Mouse (Mus musculus): ENCODE data around the gene Vmn1r183. TPM values are rescaled to one million over a fixed set of nuclear protein-coding genes. Genes with fewer than 3 reads are reported as not detected.

Gene Vmn1r183
- polyA plus RNA-seq, 1 experiment from 2014 or later = not detected

GRCm38 (mm10) chr7:24110839-24111238 lies 57.8 kb downstream of the Vmn1r183 start:
- DNase-seq (ENCODE audit: low spot score) = no peak
- 96% methylated on average over 7 of the region's 7 CpGs for WGBS
- H3K9me3 ChIP-seq (ENCODE audit: control insufficient read depth, low read length) = peaks cover 29% of the 10 kb centered on the region
- H3K36me3 ChIP-seq (ENCODE audit: control insufficient read depth, insufficient read depth, low read length) = peaks cover 25% of the 10 kb centered on the region
- H3K4me1 ChIP-seq (replicated peaks; ENCODE audit: control insufficient read depth, insufficient read depth, low read length) = no peaks in the 10 kb centered on the region
- no peak overlapping the region for H3K4me3 ChIP-seq (ENCODE audit: low read depth, low read length)
- H3K27ac ChIP-seq (ENCODE audit: low read depth, low read length) = no peak overlapping the region
- ATAC-seq (ENCODE audit: low FRiP score) = no peak
- H3K4me2 ChIP-seq (replicated peaks; ENCODE audit: low read depth, low read length) = no peak overlapping the region
- H3K9ac ChIP-seq (ENCODE audit: low read depth, low read length) = no peak overlapping the region
- no peaks in the 10 kb centered on the region for H3K27me3 ChIP-seq (ENCODE audit: control insufficient read depth, insufficient read depth, low read length)

DNA sequence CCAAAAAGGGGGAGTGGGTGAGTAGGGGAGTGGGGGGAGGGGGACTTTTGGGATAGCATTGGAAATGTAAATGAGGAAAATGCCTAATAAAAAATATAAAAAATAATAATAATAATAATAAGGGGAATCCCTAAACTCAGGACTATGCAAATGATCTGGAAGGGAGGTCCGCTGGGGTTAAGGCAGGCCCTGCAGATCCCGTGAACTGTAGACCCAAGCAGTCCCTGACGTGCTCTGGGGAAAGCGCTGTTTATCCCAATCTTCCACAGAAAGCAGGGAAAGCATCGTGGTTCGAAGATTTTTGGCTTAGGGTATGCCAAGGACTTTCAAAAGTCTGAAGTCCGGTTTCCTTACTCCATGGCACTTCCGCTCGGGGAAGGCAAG lies 58.7 kb downstream of the Vmn1r183 start:
- H3K27ac ChIP-seq (ENCODE audit: low read depth, low read length) = no peak overlapping the region
- DNase-seq (ENCODE audit: low spot score) = no peak

DNA sequence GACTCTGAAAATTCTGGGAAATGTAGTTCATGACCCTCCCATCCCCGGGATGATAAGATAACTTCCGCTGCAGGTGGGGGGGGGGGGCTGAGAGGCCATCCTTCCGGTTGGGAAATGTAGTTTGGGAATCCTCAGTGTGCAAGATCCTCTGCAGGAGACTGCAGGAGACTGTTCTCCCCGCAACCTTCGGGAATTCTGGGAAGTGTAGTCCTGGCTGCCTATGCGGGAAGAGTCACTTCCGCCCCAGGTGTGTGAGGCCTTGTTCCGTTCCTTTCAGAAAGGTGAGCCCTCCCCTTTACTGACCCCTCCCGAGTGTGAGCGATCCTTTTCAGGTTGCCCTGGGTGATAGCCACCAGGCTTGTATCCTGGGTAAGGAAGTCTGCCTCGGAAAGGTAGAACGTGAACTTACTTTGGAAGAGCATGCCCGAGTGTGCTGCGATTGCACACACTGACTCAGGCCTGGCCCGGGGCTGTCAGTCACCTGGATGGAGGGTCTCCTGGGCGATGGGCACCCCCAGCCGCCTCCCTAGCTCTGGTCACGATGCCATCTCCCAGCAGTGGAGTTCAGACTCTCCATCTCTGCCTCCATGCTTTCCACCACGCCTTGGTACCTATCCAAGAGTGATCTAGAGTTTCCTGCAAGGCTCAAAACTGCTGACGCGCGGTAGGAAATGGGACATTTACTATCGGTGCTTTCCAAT lies 59.3 kb downstream of the Vmn1r183 start, which contains the start of gene Zfp112:
Gene Zfp112, plus strand, starts transcription at position 159 of the 701 bp plus-strand sequence.
- Histone ChIP-seq H3K36me3 (ENCODE audit: control insufficient read depth, insufficient read depth, low read length) (peaks cover 11% of the 10 kb centered on the region), H3K27ac (ENCODE audit: low read depth, low read length) (peak within 1 kb of the TSS; percentile 27; the same call in 1 of the 2 replicates), H3K4me1 (replicated peaks; ENCODE audit: control insufficient read depth, insufficient read depth, low read length) (no peaks in the 10 kb centered on the region), H3K4me3 (ENCODE audit: low read depth, low read length) (peak within 1 kb of the TSS; percentile 58), H3K9ac (ENCODE audit: low read depth, low read length) (peak within 1 kb of the TSS; percentile 83), H3K4me2 (replicated peaks; ENCODE audit: low read depth, low read length) (peak within 1 kb of the TSS; percentile 69), H3K9me3 (ENCODE audit: control insufficient read depth, low read length) (peaks cover 15% of the 10 kb centered on the region), H3K27me3 (ENCODE audit: control insufficient read depth, insufficient read depth, low read length) (no peaks in the 10 kb centered on the region)
- ATAC-seq (ENCODE audit: low FRiP score) (peak; percentile 97), DNase-seq (ENCODE audit: low spot score) (peak; percentile 88)
- 4% methylated on average over 23 of the region's 23 CpGs for WGBS

More for the DNA sequence above, 58.7 kb downstream of the Vmn1r183 start:
- H3K4me1 ChIP-seq (replicated peaks; ENCODE audit: control insufficient read depth, insufficient read depth, low read length) = no peaks in the 10 kb centered on the region
- peaks cover 16% of the 10 kb centered on the region for H3K36me3 ChIP-seq (ENCODE audit: control insufficient read depth, insufficient read depth, low read length)
- peak overlapping the region; percentile 58 for H3K4me3 ChIP-seq (ENCODE audit: low read depth, low read length)
- H3K4me2 ChIP-seq (replicated peaks; ENCODE audit: low read depth, low read length) = peak overlapping the region; percentile 69
- WGBS = 2% methylated on average over 9 of the region's 9 CpGs
- H3K9me3 ChIP-seq (ENCODE audit: control insufficient read depth, low read length) = peaks cover 20% of the 10 kb centered on the region
- H3K27me3 ChIP-seq (ENCODE audit: control insufficient read depth, insufficient read depth, low read length) = no peaks in the 10 kb centered on the region
- ATAC-seq (ENCODE audit: low FRiP score) = peak; percentile 85
- H3K9ac ChIP-seq (ENCODE audit: low read depth, low read length) = no peak overlapping the region; the same call in 1 of the 2 replicates

- Histone ChIP-seq H3K4me3 (ENCODE audit: low read depth, low read length) (peak overlapping the region; percentile 58), H3K36me3 (ENCODE audit: control insufficient read depth, insufficient read depth, low read length) (peaks cover 6% of the 10 kb centered on the region; the same call in 1 of the 2 replicates), H3K4me2 (replicated peaks; ENCODE audit: low read depth, low read length) (peak overlapping the region; percentile 69), H3K9ac (ENCODE audit: low read depth, low read length) (peak overlapping the region; percentile 83), H3K27ac (ENCODE audit: low read depth, low read length) (no peak overlapping the region), H3K27me3 (ENCODE audit: control insufficient read depth, insufficient read depth, low read length) (no peaks in the 10 kb centered on the region), H3K4me1 (replicated peaks; ENCODE audit: control insufficient read depth, insufficient read depth, low read length) (no peaks in the 10 kb centered on the region), H3K9me3 (ENCODE audit: control insufficient read depth, low read length) (peaks cover 10% of the 10 kb centered on the region)
- DNase-seq (ENCODE audit: low spot score) = peak; percentile 34
- whole genome bisulfite sequencing = 17% methylated on average over 12 of the region's 12 CpGs
- no peak for ATAC-seq (ENCODE audit: low FRiP score)
Measured at GRCm38 (mm10) chr7:24113001-24113400, 59.9 kb downstream of the Vmn1r183 start.

Other genes starting within 250 kb of the Vmn1r183 start
- gene Vmn1r175, start 242.6 kb upstream of the Vmn1r183 start, polyA plus RNA-seq (2014; fragmentation: Nextera tagmentation; extraction: Ambion mirVana) = not detected in 2 replicates
- not detected in 2 replicates for gene Vmn1r176, start 215.9 kb upstream of the Vmn1r183 start, polyA plus RNA-seq (2014; fragmentation: Nextera tagmentation; extraction: Ambion mirVana)
- not detected in 2 replicates for gene Vmn1r177, start 186.8 kb upstream of the Vmn1r183 start, polyA plus RNA-seq (2014; fragmentation: Nextera tagmentation; extraction: Ambion mirVana)
- gene Vmn1r178, start 161.2 kb upstream of the Vmn1r183 start, polyA plus RNA-seq (2014; fragmentation: Nextera tagmentation; extraction: Ambion mirVana) = not detected in 2 replicates
- not detected in 2 replicates for gene Vmn1r179, start 126.3 kb upstream of the Vmn1r183 start, polyA plus RNA-seq (2014; fragmentation: Nextera tagmentation; extraction: Ambion mirVana)
- gene Vmn1r180, start 102.6 kb upstream of the Vmn1r183 start, polyA plus RNA-seq (2014; fragmentation: Nextera tagmentation; extraction: Ambion mirVana) = not detected in 2 replicates
- not detected in 2 replicates for gene Vmn1r181, start 78.6 kb upstream of the Vmn1r183 start, polyA plus RNA-seq (2014; fragmentation: Nextera tagmentation; extraction: Ambion mirVana)
- not detected in 2 replicates for gene V1rd19, start 51.6 kb upstream of the Vmn1r183 start, polyA plus RNA-seq (2014; fragmentation: Nextera tagmentation; extraction: Ambion mirVana)
- gene Zfp180, start 28.7 kb downstream of the Vmn1r183 start, polyA plus RNA-seq (2014; fragmentation: Nextera tagmentation; extraction: Ambion mirVana) = 29.5 and 34.0 TPM in 2 replicates
- 4.6 and 4.8 TPM in 2 replicates for gene Zfp112, start 59.1 kb downstream of the Vmn1r183 start, polyA plus RNA-seq (2014; fragmentation: Nextera tagmentation; extraction: Ambion mirVana)
- gene Zfp235, start 80.9 kb downstream of the Vmn1r183 start, polyA plus RNA-seq (2014; fragmentation: Nextera tagmentation; extraction: Ambion mirVana) = 15.1 and 18.1 TPM in 2 replicates
- 4.5 and 7.8 TPM in 2 replicates for gene Zfp114, start 121.8 kb downstream of the Vmn1r183 start, polyA plus RNA-seq (2014; fragmentation: Nextera tagmentation; extraction: Ambion mirVana)
- gene Zfp111, start 158.2 kb downstream of the Vmn1r183 start, polyA plus RNA-seq (2014; fragmentation: Nextera tagmentation; extraction: Ambion mirVana) = 9.5 and 11.0 TPM in 2 replicates
- 4.9 and 6.1 TPM in 2 replicates for gene Zfp109, start 184.3 kb downstream of the Vmn1r183 start, polyA plus RNA-seq (2014; fragmentation: Nextera tagmentation; extraction: Ambion mirVana)
- 2.2 and 3.0 TPM in 2 replicates for gene Zfp108, start 201.5 kb downstream of the Vmn1r183 start, polyA plus RNA-seq (2014; fragmentation: Nextera tagmentation; extraction: Ambion mirVana)
- 7.2 and 9.6 TPM in 2 replicates for gene Zfp93, start 217.2 kb downstream of the Vmn1r183 start, polyA plus RNA-seq (2014; fragmentation: Nextera tagmentation; extraction: Ambion mirVana)
- 32.1 and 40.0 TPM in 2 replicates for gene Zfp61, start 248.0 kb downstream of the Vmn1r183 start, polyA plus RNA-seq (2014; fragmentation: Nextera tagmentation; extraction: Ambion mirVana)